Mouse (Mus musculus) cerebellum, adult 11-12 months (tissue): ENCODE results near the gene Cct5.
"Not testable (repeated sequence)": the region's sequence is repeated elsewhere in the genome, so short reads cannot be mapped to it uniquely, and the experiment has no call there.

Experiments
- DNase-seq: peaks from one replicate; pipeline ENCODE4 v3.0.0; 2022

Gene Cct5

DNA sequence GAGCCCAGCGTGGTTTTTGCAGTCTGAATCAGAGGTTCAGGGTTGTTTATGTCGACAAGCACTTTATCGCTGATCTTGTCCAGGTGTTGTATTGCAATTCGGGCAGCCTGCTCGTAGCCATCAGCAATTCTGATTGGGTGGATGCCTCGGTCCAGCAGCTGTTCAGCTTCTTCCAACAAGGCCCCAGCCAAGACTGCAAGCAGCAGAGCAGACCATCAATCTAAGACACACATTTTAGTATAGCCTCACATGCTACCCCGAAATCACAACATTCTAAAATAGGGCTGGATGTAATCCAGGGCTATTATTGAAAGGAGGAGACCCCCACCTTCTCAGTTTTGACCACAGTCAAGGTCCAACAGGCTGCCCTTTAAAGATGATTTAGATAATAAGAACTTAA is 6.0 kb downstream of the Cct5 start:
- DNase-seq, result no peak

DNA sequence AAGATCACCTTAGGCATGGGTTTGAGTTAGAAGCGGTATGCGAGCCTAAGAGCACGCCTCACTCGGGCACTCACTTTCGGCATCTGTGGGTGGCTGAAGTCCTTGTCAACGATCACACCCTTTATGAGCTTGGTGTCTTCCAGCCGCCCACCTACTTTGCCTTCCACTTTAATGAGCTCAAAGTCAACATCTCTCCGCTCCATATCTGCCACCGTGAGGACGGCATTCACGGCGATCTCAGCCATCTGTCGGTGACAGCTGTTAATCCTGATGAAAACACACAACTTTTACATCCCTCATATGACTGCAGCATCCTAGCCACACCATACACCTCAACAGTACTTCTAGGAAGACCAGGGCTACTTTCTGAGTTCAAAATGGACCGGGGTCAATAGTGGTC is 7.3 kb downstream of the Cct5 start:
- DNase-seq, result no peak

DNA sequence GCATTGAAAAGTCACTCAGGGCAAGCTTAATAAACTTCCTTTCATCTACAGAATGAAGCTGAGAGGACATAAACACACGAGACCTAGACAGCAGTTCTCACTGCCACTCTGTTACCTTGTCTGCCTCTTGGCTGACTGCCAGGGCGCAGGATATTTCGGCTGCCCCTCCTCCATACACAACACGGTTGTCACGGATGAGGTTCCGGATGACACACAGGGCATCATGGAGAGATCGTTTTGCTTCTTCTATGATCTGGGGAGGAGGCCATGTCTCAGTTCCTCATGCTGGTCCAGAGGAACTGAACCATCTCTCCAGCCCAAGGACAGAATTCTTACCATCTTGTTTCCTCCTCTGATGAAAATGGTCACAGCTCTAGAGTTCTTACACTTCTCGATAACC is 9.1 kb downstream of the Cct5 start:
- no peak for DNase-seq

DNA sequence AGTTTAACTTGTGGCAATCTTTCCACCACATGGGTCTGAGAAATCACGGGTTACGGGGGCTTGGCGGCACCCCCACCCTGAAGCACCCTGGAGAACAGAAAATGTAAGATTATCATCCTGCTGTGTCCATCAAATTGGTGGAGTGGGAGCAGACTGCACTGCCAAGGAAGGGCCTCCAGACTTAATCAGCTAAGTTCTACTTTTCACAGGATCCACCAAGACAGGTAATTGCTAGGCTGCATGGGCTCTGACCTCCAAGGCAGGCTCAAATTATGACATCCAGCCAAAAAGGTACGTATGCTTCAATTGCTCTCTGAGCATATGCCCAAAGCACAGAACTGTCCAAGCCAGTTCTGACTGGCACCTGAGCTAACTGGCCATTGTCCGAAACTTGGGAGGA is 11.4 kb downstream of the Cct5 start:
- DNase-seq, result no peak

DNA sequence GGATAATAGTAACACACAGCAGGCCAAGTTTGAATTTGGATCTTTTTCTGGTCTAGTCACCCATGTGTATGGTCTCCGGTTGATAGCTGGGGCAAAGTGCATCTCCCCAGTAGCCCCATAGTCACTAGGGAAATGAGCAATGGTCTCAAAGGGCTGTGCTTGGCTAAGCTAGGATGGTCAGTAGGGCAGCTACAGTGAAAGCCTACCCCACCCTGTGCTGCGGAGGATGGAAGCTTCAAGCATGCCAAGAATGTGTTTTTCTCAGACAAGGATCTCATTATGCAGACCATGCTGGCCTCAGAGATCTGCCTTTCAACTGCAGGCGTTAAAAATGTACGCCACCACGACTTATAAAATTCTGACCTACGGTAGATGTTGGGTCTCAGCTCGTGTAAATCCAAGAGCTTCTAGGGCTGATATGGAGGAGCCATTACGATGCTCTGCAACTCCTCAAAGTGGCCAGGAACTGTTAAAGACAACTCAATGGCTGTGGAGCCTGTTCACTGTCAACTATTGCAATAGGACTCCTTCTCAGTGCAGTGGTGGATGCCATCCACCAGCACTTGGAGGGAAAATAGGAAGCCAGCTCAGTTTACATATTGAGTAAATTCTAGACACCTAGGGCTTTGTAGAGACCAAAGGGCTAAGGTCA is 12.5 kb downstream of the Cct5 start:
- DNase-seq, result no peak

DNA sequence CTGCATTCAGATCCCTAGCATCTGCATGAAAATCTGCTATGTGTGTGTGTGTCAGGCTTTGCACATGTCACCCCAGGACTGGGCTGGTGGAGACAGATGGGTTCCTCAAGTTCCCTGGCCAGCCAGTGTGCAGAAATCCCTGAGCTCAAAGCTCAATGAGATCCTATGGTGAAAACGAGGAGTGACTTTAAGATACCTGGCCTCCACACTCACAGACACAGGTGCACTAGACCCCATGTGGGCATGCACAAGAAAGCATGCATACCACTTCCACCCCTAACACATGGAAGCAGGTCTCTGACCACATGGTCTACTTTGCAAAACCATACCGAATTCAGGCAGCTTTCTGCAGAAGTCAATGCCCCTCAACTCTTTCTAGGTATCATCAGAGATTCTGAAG is 13.8 kb downstream of the Cct5 start:
- no peak for DNase-seq

DNA sequence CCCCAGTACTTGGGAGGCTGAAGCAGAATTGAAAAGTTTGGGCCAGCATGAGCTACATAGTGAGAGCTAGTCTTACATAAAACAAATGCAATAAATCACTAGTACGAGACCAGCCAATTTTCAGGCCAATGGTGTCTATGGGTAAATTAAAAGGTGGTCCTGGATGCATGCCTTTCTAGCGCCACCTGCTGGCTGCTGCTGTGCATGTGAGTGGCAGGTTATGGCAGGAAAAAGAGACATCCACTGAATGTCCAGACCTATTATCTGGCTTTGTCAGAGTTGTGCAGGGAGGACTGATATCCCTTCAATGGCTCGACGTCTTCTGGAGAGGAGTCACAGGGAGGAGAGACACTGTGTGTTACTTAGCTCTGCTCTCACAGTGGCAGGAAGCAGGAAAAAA is 15.1 kb downstream of the Cct5 start:
- peak; percentile 59 for DNase-seq

DNA sequence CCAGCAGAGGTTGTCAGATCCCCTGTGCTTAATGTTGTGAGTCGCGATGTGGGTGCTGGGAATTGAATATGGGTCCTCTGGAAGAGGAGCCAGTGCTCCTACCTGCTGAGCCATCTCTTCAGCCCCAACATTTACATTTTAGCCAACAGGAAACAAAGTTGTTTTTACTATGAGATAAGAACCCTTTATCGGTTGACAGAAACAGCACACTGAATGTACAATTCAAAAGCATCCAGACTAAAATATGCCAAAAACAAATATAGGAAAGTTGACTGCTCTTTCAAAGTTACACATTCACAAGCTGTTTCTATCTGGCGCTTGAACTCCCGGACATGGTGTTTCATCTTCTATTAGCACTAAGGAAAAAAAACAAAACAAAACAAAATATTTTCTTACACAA is 15.5 kb downstream of the Cct5 start:
- DNase-seq, result no peak

DNA sequence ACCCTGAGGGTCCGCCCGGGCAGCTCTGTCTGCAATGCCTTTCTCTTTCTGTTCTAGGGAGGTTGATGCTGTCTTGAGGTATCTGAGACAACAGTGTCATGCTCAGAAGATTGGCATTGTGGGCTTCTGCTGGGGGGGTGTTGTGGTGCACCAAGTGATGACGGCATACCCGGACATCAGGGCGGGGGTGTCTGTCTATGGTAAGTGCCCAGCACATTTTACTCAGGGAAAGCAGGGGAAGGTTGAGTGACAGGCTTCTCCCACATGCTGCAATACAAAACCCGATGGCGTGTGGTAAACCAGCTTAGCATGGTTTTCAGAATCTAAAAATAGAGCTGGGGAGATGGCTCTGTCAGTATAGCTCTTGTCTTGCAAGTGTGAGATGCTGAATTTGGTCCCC is 16.4 kb downstream of the Cct5 start:
- no peak for DNase-seq

DNA sequence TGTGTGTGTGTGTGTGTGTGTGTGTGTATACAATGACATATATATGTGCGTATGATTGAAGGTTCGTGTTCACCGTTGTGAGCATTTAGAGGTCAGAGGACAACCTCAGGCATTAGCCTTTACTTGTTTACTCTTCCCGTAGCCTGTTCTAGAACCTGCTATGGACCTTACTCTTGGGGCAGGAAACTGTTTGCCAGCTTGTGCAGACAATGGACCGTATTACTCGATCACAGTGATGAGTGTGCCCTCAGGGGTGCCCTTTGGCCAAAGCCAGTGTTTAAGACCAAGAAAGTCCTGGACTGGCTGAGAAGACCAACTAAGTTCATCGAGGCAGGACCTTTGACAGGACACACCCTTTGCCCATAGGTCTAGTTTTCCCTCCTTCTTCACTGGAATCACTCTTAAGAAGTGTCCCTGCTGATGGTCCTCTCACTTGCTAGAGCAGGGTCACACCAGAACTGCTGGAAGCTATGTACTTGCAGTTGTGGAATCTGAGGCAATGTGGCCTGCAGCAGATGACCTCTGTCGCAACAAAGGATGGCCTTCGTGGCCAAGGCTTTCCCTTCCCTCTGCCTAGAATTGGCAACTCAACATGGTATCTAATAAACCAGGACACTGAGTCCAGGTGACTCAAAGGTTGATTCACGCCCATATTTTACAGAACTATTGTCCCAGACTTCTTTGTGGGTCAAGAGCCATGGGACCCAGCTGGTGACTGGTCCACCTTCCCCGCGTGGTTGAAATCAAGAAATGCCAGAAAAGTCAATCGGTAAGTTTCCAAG is 18.1 kb downstream of the Cct5 start:
- DNase-seq, result no peak

DNA sequence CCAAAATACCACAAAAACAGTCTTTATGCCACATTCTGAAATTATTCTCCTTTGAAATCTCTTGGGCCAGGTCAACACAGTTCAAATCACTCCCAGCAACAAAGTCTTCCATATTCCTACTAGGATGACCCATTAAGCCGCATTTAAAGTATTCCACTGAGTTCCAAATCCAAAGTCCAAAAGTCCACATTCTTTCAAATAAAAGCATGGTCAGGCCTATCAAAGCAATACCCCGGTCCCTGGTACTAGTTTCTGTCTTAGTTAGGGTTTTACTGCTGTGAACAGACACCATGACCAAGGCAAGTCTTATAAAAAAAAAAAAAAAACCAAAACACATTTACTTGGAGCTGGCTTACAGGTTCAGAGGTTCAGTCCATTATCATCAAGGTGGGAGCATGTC is 20.5 kb downstream of the Cct5 start:
- DNase-seq, result not testable (repeated sequence)

DNA sequence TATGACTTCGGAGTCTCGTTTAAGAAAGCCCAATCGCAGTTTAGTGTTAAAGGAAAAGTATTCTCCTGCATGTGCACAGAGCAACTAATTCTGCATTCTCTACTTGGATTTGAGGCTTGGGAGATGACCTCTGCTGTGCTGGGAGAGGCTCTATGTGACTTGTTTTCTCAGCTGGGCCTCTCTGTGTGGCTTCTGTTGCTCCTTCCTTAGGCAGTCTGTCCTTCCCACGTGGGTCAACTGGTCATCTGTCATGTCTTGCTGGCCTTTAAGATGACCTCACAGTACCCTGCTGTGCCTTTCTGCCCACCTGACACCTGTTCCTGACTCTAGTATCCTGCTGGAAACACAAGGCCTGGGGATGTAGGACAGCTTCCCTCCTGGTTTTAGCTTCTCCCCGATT is 25.5 kb downstream of the Cct5 start:
- DNase-seq, result no peak

DNA sequence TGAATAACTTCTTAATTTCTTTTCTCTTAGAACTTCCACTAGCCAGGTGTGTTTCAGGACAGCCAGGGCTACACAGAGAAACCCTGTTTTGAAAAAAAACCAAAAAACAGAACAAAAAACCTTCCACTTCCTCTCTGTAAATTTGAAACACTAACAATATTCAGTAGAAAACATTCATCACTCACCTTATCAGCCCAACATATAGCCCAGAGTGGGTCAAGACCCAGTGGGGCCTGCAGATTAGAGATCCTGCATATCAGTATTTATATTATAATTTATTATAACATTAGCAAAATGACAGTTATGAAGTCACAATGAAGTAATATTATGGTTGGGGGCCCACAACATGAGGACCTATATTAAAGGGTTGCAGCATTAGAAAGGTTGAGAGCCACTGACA is 27.9 kb downstream of the Cct5 start:
- DNase-seq, result no peak

DNA sequence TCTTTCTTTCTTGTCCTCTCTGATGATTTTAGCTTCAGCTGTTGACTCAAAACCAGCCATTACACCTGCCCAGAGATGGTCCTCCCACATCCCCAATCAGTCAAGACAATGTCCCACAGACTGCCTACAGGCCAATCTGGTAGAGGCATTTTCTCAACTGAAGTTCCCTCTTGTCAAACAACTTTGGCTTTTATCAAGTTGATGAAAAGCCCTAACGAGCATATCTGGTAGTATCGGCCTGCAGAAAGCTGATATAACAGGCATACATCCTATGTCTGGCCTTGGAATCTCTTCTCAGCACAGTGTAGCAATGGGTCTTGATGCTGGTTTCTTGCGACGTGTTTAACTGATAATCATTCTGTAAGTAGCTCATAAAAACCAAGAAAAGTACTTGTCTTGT is 28.3 kb downstream of the Cct5 start:
- DNase-seq, result no peak

DNA sequence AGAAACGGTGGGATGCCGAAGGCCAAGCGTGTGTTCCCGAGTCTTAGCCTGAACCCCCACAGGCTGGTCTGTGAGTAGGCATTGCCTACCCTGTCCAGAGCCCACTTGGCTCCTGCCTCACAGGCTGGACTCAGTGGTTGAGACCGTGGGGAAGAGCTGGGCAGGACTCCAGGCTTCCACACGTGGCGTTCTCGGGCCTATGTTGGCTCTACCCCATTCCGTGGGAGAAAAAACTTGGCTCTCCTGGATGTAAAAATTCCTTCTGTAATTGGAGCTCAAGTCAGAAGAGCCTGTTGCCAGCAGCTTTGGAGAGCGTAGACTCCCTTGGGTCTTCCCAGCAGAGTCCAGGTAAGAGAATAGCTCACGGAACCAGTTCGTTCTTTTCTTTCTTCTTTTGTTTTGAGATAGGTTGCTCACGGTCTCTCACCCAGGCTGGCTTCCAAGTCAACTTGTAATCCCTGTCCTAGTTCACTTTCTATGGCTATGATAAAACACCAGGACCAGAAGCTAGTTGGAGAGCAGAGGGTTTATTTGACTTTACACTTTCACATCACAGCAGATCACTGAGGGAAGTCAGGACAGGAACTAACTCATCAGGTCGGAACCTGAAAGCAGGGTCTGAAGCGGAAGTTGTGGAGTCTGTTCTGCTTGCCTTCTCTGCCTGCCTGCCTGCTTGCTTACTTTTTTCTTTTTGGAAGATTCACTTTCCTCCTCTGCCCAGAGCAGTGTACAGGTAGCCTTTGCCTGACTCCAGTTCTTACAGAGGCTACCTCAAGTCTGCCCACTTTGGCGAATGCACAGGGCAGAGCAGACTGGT is 29.5 kb downstream of the Cct5 start:
- no peak for DNase-seq

DNA sequence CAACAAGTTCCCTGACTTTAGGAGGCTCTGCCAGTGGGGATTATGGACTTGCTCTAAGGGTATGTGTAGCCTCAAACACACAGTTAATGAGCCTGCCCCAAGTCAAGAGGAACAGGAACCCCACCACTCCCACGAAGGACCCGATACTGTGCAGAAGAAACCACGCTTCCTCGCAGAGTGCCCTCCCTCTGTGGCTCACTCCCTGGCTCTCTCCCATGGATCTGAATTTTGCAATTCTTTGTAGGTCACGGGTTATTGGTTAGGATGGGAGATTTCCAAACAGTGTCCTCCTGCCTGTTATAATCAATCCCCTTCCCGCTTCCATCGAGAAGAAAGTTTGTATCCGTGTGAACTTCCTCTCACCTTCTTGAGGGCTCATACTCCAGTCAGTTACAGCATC is 30.6 kb downstream of the Cct5 start:
- no peak for DNase-seq

DNA sequence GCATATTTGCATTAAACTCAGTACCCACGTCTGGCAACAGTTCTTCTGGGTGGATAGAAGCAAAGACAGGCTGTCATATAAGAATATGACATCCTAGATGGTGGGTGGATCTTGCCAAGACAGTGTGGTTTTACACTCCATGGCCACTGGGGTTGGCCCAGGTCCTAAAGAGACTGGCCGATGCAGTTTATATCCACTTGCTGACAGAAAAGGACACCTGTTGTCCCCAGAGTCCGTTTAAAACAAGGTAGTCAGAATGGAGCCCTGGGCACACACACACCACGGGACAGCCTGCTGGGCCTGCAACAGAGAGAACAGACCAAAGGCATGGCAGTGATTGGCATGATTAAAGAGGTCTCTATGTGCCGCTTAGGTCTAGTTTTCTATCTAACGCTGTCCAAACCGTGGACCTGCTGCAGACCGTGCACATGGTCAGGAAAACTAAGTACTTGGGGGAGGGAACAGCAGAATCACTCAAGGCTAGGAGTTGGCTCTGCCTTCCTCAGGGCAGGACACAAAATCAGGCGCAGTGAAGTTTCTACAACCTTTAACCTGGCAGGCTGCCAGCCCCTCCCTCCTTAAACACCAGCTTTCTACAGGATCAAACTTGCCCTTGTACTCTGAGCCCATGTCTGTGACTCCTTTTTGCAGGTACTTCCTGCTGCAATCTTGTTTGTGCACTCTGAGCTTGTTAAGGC is 32.1 kb downstream of the Cct5 start:
- DNase-seq, result no peak

DNA sequence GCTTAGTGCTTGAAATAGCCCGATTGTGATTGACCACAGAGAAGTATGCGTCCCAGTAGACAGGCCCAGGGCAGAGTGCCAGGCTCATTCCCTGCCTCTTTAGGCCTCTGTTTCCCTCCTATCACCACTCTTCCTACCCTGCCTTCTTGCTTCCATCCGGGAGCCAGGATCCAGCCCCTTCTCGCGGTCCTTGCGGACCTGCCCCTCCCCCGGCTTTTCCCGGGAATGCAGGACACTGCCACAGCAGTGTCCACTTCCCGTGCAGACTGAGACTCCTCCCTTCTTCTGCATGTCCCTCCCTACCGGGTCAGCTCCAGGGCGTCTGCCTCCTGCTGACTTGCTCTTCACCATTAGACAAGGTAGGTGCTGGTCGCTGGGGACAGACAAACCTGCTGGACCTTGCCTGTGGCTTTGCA is 33.0 kb downstream of the Cct5 start:
- DNase-seq, result no peak

DNA sequence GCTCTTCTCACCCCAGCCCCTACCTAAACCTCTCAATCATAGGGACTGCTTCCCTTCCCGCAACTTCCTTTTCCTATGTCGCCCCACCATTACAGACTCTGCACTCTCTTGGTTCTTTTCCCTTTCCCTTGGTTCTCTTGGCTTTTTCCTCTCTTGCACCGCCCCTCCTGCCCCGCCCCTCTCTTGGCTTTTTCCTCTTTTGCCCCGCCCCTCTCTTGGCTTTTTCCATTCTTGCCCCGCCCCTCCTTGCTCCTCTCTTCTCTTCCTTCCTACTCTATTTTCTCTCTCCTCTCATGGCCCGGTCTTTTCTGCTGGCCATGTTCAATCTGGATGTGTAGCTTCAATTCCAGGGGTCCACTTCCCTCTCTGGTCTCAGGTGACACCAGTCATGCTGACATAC is 34.2 kb downstream of the Cct5 start:
- DNase-seq, result no peak

DNA sequence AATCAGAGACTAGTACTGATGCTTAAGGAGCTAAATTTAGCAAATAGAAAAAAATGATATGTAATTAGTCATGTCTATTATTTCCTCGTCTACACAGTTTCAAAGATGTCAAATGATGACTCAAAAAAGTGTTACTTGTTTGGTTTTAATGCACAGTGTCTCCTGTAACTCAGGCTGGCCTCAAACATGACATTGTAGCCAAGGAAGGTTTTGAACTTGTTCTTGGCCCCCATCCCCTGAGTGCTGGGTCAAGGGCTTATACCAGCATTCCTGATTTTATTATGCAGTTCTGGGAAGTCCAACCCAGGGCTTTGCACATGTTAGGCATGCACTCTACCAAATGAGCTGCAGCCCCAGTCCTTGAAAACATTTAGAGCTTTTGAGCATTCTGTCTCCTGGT is 35.8 kb downstream of the Cct5 start:
- no peak for DNase-seq

DNA sequence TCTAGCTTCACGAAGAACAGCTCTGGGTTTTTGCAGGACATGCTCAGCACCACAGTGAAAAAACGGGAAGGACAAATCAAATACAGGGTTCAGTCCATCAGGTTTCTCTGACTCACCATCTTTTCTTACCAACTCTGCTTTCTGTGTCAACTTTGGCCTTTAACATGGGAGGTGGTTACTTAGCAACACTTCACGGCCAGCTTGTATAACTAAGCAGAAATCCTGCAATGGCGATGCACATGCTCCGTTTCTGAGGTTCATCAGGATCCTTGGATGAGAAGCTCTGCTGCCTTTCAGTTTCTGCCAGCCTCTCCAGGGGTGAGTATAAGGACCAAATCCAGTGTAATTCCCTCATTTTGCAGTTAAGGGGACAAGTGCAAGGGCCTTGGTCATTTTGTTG is 36.4 kb downstream of the Cct5 start, which contains the start of gene Cmbl:
TSS of gene Cmbl (plus strand) at position 206 of the 400 bp plus-strand sequence.
- no peak for DNase-seq

DNA sequence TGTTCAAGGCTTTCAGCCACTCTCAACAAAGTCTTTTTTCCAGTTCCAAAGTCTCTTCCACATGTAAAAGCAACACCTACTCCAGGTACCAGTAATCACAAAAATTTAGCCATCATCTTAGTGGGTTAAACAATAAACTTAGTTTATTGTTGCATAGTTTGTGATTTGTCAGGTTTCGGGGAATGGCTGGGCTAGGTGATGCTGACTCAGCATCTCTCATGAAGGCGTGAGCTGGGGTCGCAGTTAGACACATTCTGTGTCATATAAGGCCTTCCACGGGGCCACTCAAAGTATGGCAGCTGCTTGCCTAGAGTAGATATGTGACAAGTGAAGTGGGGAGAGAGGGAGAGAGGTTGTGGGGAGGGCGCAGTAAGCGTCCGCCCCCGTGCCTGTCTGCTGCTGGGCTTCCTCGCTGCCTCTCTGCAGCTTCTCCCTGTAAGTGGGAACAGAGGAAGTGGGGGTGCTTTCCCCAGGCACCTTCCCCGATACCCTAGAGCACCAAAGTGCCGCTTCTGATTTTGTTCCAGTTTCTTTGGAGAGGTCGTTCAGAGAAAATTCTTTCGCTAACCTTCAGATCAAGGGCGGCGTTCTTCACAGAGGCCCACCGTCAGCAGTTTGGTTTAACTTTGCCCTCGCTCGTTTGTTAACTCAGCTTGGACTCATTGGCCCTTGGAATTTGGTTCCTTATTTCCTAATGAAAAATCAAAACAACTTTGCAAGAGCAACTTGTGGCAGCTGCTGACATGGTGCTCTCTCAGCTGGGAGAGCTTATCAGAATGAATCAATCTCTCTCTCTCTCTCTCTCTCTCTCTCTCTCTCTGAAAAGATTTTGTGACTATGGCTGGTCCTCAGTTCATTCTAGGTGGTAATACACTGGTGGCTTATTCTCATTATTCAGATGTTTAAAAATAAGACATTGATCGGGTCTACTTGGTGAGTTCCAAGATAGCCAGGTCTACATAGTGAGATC is 37.7 kb downstream of the Cct5 start:
- no peak for DNase-seq
